Mouse (Mus musculus): Measurements from ENCODE around the gene Acsm5. TPM values are rescaled to one million over a fixed set of nuclear protein-coding genes. Genes with fewer than 3 reads are reported as not detected.
"Not testable (repeated sequence)": the region's sequence is repeated elsewhere in the genome, so short reads cannot be mapped to it uniquely, and the experiment has no call there.

The Acsm5 gene
- total RNA-seq, 2 experiments from 2014 or later: 6.9 to 7.0 TPM

GRCm38 (mm10) chr7:119534389-119534788 lies 15.1 kb downstream of the Acsm5 start:
- no peak for DNase-seq (ENCODE audit: low spot score)
- intact Hi-C loops (cut with DNase I): no loop called here

- no peak for DNase-seq (ENCODE audit: low spot score)
- intact Hi-C loops (cut with DNase I): no loop called here
Observed at GRCm38 (mm10) chr7:119542445-119542844, 23.2 kb downstream of the Acsm5 start.

- no peak for DNase-seq (ENCODE audit: low spot score)
- intact Hi-C loops (cut with DNase I): no loop called here
Observed at GRCm38 (mm10) chr7:119545572-119545971, 26.3 kb downstream of the Acsm5 start.

GRCm38 (mm10) chr7:119550471-119551222 lies 31.4 kb downstream of the Acsm5 start:
- no peak for DNase-seq (ENCODE audit: low spot score)
- intact Hi-C loops (cut with DNase I): no loop called here

GRCm38 (mm10) chr7:119554040-119554439 lies 34.8 kb downstream of the Acsm5 start, which contains the start of gene Acsm2:
Acsm2 (plus strand) TSS chr7:119554340.
- DNase-seq (ENCODE audit: low spot score): no peak
- intact Hi-C loops (cut with DNase I): no loop called here

- no peak for DNase-seq (ENCODE audit: low spot score)
- intact Hi-C loops (cut with DNase I): no loop called here
Observed at GRCm38 (mm10) chr7:119559789-119560451, 40.7 kb downstream of the Acsm5 start.

GRCm38 (mm10) chr7:119560452-119560835 lies 41.2 kb downstream of the Acsm5 start:
- DNase-seq (ENCODE audit: low spot score): no peak
- intact Hi-C loops (cut with DNase I): no loop called here

- DNase-seq (ENCODE audit: low spot score): no peak
- intact Hi-C loops (cut with DNase I): no loop called here
Observed at GRCm38 (mm10) chr7:119561441-119561840, 42.2 kb downstream of the Acsm5 start.

- DNase-seq (ENCODE audit: low spot score); intact Hi-C loops (cut with DNase I): not testable (repeated sequence)
Observed at GRCm38 (mm10) chr7:119562476-119562875, 43.2 kb downstream of the Acsm5 start.

- intact Hi-C loops (cut with DNase I): loop anchor here (10.0 kb wide), 1 partner anchor 60 kb away; no protein-coding TSS in a partner anchor
- no peak for DNase-seq (ENCODE audit: low spot score)
Observed at GRCm38 (mm10) chr7:119594530-119595107, 75.4 kb downstream of the Acsm5 start.

Other genes starting within 250 kb of the Acsm5 start
- gene Gp2, start 60.2 kb upstream of the Acsm5 start, total RNA-seq (2021): not detected
- not detected for gene Umod, start 40.2 kb upstream of the Acsm5 start, total RNA-seq (2021)
- gene Pdilt, start 4.0 kb downstream of the Acsm5 start, total RNA-seq (2021): not detected
- gene Acsm2, start 34.9 kb downstream of the Acsm5 start, total RNA-seq (2021): not detected
- gene Acsm1, start 87.6 kb downstream of the Acsm5 start, total RNA-seq (2021): not detected
- gene Acsm4, start 170.6 kb downstream of the Acsm5 start, total RNA-seq (2021): not detected
- gene Thumpd1, start 201.3 kb downstream of the Acsm5 start, total RNA-seq (2021): 10 to 100 TPM; 14.7 to 15.6 TPM
- under 1 TPM; 0.23 to 0.28 TPM for gene Acsm3, start 241.5 kb downstream of the Acsm5 start, total RNA-seq (2021)